Mouse (Mus musculus) kidney, postnatal 14 days (tissue): ENCODE data around the gene Sh2d4b.

Experiments used
- DNase-seq: peaks from one replicate; pipeline ENCODE4 v3.0.0; 2022; ENCODE audit warnings: mixed read lengths

Sh2d4b gene

DNA sequence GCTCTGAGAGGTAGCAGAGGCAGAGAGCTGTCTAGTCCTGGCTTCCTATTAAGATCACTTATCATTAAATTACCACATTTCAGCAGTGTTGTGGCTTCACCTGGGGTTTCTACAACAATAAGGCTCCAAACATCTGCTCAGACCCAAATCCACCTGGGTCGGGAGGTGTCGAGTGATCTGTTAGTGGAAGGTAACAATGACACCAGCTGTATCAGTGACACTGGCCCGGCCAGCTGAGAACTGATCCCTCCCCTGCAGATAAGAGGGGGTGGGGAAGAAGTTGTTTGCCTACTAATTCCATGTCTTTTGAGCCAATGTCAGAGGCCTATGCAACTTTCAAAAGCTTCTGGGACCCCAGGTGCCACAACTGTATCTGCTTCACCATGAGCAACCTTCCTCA, at the start of gene Sh2d4b:
TSS of gene Sh2d4b (minus strand) at position 71 of the 400 bp plus-strand sequence.
- no peak for DNase-seq

DNA sequence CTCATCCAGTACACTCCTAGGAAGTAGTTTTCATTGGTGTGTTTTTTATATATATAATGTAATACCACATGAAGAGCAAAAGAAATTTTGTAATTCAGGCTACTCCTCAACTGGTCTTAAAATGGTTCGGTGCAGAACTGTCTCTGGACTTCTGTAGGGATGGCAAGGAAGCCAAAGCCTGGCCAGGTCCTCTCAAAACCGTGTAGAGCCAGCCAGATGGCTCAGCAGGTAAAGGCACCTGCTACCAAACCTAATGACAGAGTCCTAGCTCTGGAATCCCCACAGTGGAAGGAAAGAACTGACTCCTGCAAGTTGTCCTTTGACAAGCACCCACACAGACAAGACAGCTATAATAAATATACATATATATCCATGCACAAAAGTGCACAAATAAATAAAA, 49.4 kb upstream of the Sh2d4b start:
- DNase-seq = no peak

DNA sequence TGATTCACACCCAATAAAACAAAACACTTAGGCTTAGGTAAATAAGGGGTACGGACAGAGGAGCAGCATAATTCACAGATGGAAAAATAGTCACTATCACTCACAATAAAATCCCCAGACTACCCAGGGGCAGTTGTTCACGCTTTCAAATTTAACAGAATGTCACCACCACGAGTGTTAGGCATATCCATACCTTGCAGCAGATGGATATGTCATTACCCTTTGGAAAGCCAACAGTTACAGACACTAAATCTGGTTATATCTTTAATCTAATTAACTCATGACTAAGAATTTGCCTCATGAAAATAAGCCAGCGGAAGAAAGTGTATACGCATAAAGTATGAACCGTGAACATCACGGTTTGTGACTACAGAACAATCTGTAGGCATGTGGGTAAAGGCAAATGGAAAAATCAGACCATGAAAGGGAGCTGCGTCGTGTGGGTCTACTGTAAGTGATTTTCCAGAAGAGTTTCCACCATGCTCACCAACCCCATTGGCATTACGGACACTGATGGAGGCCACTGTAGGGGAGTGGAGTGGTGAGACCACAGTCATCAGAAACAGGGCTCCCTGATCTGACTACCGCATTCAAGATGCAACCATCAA, 45.4 kb upstream of the Sh2d4b start:
- DNase-seq = no peak

DNA sequence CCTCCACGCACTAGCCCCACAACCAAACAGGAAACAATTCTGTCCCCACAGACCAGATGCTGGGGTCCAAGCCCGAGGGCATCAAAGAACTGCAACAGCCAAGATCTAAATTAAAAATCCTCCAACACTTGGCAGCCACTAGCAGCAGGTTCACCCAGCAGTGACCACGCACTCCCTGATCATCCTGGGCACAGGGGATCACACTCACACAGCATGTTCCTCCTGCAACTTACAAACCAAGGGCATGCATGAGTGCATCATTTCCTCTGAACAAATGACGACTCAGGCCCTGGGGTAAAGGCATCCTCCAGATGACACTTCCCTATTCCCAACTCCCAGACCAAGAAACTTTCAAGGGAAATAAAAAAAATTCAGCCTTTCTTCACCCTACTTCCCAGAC, 44.0 kb upstream of the Sh2d4b start:
- no peak for DNase-seq

DNA sequence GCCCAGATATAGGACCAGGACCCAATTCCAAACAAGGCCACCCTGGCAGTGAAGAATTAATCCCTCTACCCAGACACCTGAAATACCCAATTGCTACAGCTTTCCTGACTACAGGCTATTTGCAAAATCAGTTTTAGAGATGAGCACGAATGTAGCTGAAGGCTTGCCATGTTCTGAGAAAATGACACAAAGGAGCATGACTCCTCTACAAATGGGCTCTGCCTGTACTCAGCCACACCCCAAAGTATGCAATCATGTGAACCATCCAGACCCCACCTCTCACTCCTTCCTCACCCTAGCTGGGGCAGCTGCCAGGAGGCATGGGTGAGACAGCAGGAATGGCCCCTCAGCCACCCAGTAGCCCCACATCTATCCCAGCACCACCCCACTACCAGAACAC, 42.4 kb upstream of the Sh2d4b start:
- no peak for DNase-seq

DNA sequence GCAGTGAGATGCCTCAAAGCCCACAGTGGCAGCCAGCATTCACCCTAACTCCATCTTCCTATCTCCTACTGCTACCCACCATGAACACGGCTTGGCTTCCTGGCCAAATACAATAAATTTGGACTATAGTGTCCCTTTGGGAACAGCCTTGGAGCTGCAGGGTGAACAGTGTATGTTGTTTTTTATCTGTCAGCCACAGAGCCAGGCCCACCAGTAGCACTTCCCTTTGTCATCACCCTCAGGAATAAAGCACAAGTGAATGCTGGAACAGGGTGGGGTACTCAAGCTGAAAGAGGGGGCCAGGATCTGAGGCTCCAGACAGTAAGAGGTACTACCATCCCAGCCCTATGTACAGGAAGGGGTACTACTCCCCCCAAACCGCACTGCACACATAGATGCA, 42.0 kb upstream of the Sh2d4b start:
- DNase-seq = no peak

DNA sequence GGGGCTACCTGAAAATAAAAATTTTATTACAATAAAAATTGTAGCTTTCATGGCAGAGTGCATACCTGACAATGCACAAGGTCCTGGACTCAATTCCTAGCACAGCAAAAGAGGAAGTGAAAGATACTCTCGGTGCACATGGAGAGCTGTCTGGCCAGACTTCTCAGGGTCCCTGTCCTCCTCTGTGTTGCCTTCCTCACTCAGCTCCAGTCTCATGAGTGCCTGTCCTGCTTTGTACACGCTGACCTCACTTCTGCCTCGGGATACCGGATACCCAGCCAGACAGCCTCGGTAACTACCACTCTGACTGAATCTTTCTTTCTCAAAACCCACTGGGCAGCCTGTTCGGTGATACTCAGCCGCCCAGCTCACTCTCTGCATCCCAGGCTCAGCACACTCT, 40.3 kb upstream of the Sh2d4b start:
- DNase-seq = no peak

DNA sequence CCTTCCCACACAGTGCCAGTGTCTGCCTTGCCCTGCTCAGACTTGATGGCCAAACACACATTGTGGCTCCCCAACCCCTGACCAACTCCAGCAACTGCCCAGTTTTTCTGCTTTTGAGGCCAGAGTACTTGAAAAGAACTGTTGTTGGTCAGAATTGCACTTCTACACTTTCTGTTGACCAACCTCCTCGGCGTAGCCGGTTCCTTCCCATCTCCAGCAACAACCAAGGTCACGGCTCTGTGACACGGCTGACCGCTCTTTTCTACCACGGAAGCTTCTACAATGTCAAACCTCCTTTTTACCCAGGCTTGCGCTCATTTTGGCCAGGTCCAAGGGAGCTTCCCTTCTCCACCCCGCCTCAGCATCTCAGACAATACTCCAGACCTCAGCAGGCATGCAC, 39.2 kb upstream of the Sh2d4b start:
- peak; percentile 59 for DNase-seq

DNA sequence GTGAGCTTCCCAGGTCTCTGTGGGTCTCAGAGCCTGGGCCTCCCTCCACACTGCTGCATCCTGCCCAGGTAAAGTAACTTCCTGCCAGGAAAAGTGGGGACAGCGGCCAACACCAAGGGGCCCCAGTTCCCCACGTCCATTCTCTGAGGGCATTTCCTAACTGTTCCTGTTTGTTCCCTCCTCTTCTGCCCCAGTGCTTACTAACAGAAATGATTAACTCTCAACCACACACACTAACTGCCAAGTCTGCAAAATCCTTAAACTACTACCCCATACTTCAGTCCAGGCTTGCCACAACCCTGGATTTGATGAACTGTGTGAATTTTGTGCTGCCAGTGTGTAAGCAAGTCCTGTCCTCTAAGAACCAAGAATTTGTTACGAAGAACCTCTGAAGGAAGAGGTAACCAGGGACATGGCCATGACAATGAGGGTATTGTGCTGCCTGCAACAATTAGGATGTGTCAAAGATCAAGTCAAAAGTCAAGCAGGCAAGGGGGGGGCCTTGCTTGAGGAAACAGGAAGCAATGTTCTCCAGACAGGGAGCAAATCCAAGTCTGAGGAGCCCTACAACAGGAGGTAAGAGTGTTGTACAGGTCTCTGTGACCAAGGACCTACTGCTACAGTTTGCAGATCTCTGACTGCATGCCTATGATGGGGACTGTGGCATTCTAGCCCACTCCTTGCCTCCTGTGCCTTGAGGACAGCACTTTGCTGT, 38.2 kb upstream of the Sh2d4b start:
- DNase-seq = peak; percentile 78

DNA sequence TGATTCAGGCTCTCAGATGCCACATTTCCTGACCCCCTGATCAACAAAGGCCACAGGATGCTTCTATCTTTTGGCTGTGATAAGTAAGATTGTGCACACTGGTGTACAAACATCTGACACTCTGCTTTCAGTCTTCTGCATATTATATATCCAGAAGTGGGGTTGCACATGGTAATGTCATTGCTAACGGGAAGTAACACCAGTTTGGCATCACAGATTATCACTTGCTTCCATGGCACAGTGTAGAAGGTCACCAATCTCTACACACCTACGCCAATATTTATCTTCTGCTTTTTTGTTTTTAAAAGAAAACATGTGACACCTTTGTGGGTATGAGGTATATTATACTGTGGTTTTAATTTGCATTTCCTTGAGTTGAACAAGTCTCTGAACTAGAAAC, 36.9 kb upstream of the Sh2d4b start:
- DNase-seq = no peak

DNA sequence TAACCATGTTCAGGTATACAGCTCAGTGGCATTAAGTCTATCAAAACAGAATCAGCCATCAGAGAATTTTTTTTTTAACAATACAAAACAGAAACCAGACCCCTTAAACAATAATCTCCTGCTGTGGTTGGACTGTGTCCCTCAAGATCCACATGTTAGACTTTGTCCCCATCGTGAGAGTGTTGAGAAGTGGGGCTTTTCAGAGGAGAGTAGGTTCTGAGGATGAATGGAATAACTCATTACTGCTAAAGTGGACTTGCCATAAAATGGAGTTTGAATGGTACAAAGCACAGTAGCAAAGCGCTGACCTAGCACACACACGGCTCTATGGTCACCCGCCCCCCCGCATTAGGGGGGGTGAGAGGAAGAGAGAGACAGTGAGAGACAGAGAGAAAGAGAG, 35.8 kb upstream of the Sh2d4b start:
- no peak for DNase-seq

DNA sequence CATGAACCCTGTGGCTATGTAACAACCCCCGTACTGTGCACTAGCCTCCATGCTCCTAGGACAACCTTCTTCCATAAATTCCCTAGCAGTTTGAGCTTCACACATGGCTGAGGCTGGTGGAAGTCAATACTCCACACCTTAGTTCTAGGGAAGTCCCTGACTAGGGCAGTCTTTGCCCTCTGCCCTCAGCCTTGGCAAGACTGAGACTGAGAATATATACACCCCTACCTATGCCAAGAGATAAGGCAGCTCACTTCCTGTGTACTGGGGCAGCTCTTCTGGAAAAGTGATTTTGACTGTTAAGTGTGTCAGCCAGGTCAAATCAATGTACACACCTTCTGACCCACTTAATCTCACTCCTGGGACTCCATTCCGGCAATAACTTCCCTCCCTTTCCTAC, 34.0 kb upstream of the Sh2d4b start:
- peak; percentile 52 for DNase-seq

DNA sequence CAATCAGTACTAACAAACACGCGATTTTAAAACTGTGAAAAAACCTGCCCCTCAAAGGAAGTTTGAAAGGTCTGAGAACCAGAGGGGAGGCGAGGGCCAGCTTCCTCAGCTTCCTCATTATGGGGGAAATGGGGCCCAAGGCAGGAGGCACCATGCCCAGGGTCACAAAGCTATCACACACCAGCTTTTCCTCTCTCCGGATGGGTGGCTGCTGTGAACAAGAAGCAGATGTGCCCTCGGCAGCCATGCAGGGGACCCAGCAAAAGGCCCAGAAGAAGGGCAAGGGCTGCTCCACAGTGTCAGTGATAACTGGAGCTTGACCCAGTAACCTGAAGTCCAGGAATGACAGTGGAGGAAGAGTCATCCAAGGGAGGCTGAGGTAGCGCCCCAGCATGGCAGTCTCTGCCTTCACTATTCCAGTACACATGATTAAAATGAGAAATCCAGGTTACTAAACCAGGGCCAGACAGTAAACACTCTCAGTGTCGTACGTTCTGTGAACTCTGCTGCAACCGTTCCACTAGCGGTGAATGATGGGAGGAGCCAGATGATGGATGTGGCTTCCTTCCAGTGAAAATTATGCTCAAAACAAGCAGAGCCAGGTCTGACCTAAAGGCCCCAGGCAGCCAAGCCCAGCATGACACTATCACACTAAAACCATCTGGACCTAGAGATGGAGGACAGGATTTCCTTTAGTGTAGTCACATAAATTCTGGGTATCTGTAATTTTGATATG, 31.5 kb upstream of the Sh2d4b start:
- peak; percentile 75 for DNase-seq

DNA sequence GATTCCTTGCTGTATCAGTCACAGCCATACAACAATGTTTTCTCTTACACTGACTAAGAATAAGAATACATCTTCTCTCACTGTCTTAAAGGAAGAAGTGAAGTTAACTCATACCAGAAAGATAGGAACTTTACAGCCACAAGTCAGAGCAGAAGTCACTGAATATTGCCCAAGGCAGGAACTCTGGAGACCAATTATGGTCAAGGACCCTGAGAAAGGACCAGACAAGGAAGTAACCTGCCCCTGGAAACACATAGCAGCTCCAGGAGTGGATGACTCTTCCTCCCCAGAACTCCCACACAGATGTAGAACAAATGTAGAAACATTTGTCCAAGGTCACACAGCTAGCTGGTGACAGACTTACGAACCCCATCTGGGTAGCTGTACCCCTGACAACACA, 28.2 kb upstream of the Sh2d4b start:
- no peak for DNase-seq

DNA sequence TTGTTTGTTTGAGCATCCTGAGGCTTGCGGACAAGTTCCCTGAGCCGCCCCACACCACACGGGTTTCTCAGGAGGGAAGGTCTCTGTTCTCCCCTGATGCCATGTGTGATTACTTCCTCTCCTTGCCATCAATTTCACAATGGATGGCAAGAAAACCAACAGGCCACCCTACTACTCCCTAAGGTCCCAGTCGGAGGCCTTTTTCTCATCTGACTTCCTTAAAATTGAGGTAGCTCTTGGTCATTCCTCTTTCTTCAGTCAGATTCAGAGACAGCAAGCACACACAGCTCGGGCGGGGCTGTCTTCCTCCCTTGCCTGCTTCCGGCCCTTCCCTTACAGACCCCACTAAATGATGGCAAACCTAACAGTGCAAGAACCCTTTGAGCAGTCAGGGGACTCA, 26.5 kb upstream of the Sh2d4b start:
- DNase-seq = no peak

DNA sequence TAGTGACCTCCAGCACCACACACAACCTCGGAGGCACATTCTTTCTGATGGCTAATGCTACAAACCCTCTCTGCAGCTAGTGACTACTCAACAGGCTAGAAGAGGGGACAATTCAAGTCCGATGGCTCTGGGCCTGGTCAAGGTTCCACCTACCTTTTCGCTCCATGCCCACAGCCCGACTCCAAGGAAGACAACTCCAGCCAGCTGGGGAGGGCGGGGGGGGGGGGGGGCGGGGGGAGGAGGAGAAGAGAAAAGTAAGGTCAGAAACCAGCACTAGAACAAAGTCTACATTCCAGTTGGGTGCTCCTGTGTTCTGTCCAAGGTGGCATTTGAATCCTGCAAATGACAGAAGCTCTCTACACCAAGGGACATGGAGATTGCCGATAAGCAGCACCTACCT, 25.4 kb upstream of the Sh2d4b start:
- no peak for DNase-seq

DNA sequence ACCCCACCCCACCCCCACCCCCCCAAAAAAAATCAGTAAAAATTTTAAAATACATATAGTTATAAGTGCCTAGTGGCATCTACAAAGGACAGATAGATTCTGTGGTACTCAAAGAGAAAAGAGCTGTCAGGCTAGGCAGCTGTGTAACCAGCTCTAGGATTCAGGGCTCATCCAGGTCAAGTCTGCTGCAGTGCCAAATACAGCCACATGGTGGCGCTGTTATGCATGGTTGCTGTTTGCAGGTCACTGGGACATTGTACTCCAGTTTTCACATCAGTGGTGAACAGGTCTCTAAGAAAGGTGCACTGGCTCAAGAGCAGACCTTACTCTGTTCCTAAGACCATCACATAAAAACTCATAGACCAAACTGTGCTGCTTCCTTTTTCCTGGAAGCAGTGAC, 24.6 kb upstream of the Sh2d4b start:
- peak; percentile 95 for DNase-seq

DNA sequence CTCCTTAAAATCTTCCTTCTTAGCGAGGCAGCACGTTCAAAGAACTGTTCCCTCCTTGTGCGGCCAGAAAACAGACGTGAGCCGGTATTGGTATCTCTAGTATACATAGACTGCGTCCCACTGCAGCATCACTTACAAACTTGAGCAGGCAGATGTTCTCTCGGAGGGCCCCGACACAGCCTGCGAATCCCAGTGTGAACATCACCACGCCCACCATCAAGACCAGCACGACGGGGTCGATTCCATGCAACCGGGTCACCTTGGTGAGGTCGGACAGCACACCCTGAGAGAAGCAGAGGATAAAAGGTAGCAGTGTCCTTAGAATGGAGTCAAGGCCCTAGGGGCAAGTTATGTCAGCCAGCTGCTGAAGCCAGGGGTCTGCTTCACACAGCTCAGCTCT, 23.6 kb upstream of the Sh2d4b start:
- DNase-seq = no peak

DNA sequence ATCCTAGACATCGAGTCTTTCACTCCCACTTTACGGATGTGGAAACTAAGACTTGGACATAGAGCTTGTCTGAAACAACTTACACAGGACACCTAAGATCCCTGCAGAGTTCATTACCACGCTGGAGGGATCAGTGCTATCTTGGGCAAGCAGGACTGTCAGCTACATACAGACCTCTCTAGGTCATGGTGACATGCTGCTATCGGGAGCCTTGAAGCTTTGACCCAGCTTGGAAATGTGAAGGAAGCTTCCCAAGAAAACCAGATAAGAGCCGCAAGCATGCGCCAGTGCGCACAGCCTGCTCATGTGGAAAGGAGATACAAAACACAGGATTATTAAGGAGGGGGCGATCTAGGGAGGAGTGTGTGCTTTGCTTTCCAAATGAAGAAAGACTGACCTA, 22.8 kb upstream of the Sh2d4b start:
- DNase-seq = no peak

DNA sequence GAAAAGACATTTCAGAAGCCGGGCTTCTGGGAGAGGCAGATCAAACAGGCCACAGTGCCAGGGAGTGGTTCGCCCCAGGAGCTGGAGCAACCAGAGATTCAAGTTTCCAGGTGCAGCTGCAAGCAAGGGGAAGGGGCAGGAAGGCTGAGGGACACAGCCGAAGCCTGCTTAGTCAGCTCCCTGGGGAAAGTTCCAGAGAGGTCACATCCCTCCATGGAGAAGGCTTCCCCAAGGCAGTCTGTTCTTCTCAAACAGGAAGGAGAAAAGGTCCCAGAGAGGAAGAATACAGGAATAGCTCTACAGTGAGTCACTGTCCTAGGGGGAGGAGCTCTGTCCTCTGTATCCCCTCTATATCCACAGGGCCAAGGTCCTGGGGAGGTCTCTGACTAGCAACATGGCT, 21.6 kb upstream of the Sh2d4b start:
- DNase-seq = peak; percentile 75

DNA sequence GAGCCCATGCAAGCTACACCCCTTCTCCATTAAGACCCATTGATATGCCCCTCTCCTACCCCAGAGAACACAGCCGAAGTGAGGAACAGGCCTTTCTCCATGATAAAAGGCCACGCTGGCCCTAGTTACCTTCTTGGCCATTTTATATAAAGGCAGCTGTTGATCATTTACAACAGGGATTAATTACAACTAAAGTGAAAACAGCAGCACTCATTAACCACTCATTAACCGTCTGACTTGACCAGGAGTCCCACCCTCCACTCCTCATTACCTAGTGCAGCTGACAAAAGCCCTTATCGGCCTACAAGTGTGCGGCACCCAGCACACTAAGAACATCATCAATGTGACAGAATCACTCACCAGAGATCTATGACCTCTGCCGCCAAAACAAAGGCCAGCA, 20.6 kb upstream of the Sh2d4b start:
- DNase-seq = no peak

DNA sequence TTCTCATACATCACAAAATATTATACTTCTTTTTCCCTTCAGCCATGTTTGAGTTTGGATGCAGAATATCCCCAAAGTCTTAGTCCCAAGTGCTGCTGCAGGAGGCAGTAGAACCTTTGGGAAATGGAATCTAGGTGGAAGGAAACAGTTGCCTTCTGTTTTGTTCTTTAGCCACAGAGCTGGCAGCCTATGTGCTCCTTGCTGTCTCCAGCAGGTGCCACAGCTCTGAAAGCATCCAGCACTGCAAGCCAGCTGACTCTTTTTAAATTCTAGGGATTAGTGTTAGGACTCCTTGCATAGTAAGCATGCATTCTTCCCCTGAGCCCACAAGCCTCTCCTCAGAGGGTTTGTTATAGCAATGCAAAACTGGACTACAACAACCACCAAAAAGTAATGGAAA, 18.5 kb upstream of the Sh2d4b start:
- no peak for DNase-seq

DNA sequence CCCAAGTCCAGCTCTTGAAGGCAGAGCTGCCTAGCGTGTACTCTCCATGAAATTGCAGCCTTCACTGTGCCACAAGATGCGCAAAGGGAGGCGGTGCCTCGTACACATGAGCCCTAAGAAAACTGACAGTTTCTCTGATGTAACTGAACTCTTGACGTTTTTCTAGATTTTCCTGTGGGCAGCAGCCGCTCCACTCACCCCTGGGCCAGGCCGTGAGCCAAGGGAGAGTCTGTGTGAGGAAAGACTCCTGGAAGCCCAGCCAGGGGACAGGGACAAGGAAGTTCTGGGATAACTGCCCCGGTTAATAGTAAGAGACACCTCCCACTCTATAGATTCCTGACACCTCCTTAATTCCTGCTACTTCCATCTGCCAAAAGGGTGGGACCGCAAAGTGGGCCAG, 15.7 kb upstream of the Sh2d4b start:
- DNase-seq = no peak

DNA sequence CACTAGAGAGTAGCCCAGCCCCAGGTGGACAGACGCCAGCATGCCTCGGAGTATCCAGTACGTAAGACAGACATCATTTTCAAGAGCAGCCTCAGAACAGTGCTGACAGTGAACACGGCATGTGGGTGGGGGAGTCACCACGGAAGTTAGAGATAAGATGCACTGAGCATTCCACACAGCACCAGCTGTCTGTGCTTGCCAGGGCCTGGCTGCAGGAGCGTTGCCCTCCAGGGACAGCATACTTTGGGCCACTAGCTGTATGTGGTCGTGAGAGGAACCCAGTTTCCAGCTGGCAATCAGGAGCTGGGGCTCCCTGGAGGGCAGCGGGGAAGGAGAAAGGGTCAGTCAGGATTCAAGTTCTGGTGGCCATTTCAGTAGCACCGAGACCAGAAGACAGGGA, 13.7 kb upstream of the Sh2d4b start:
- DNase-seq = no peak
